Mouse (Mus musculus) heart, adult 2 months (tissue): Measurements from ENCODE around the gene Tgm5. TPM values are rescaled to one million over a fixed set of nuclear protein-coding genes. Genes with fewer than 3 reads are reported as not detected.

Experiments used
- DNase-seq, 2 experiments: peaks; one replicate each; pipeline ENCODE4 v3.0.0; 2021
- H3K27ac ChIP-seq: fragments of 200-600 bp; 2 replicates; pipeline ENCODE4 v1.8.1; 2022
- H3K27me3 ChIP-seq: fragments of 200-500 bp; 2 replicates; pipeline ENCODE4 v1.6.1; 2012; ENCODE audit warnings: mild to moderate bottlenecking, low read length, inconsistent platforms, mixed read lengths; ENCODE audit not compliant: control insufficient read depth, insufficient read depth
- H3K36me3 ChIP-seq: fragments of 200-500 bp; 2 replicates; pipeline ENCODE4 v1.6.1; 2012; ENCODE audit warnings: low read length, inconsistent platforms; ENCODE audit not compliant: control insufficient read depth, insufficient read depth
- H3K4me1 ChIP-seq: fragments of 200-500 bp; 2 replicates; pipeline ENCODE4 v1.6.1; 2011; ENCODE audit warnings: low read length; ENCODE audit not compliant: control insufficient read depth, insufficient read depth
- H3K4me3 ChIP-seq: fragments of 200-600 bp; 2 replicates; pipeline ENCODE4 v1.8.1; 2022
- H3K79me2 ChIP-seq: fragments of 200-500 bp; replicated peaks from 2 replicates; pipeline ENCODE4 v1.6.1; 2012; ENCODE audit warnings: mild to moderate bottlenecking, inconsistent platforms, low read length, moderate library complexity, mixed read lengths; ENCODE audit not compliant: control insufficient read depth, insufficient read depth
- H3K9ac ChIP-seq: fragments of 200-500 bp; 2 replicates; pipeline ENCODE4 v1.6.1; 2012; ENCODE audit warnings: low read depth, mild to moderate bottlenecking, control low read depth, inconsistent platforms, low read length, mixed read lengths
- CTCF ChIP-seq: fragments of 200-600 bp; IDR thresholded peaks from 2 replicates; pipeline ENCODE4 v1.8.1; 2022; ENCODE audit warnings: antibody characterized with exemption, mild to moderate bottlenecking, moderate library complexity
- EP300 ChIP-seq: fragments of 200-500 bp; IDR thresholded peaks from 2 replicates; pipeline ENCODE4 v1.6.1; 2011; ENCODE audit warnings: low read depth, low read length, control low read depth; ENCODE audit not compliant: insufficient read depth
- POLR2A ChIP-seq: fragments of 200-500 bp; IDR thresholded peaks from 2 replicates; pipeline ENCODE4 v1.6.1; 2011; ENCODE audit warnings: mild to moderate bottlenecking, low read depth, low read length, control low read depth; ENCODE audit not compliant: insufficient read depth
- WGBS: fragments of 180-500 bp; shearing (Covaris S2); methylation state at CpG from one replicate; pipeline ENCODE4 v1.1.7; 2018; 5-methylcytosine and 5-hydroxymethylcytosine counted together
- intact Hi-C: fragments of 180-260 bp; cut with DNase I; formaldehyde crosslinking; loops from one replicate; pipeline ENCODE4 v1.15.1; 2025
- polyA plus RNA-seq: library from polyadenylated mRNA; depleted of rRNA; stranded (reverse); fragments of >200 nt; gene quantifications from 2 replicates; pipeline ENCODE4 v1.2.3, GENCODE M21; 2012
- total RNA-seq, 2 experiments: library from RNA; stranded (reverse); gene quantifications; 2 replicates each; pipeline ENCODE4 v1.2.3; 2021

The Tgm5 gene
- total and polyA plus RNA-seq, 3 experiments = 0.04 TPM; not detected in 2

- WGBS = 19% methylated on average over 5 of the region's 5 CpGs
These were observed 76.5 kb downstream of the Tgm5 start for GRCm38 (mm10) chr2:121009071-121009677.

GRCm38 (mm10) chr2:121008664-121009007, 77.0 kb downstream of the Tgm5 start:
- intact Hi-C loops = loop anchor here (5.0 kb wide), 1 partner anchor 36 kb away; the partner anchor contains the start of gene Ubr1
- peak overlapping the region; percentile 65 for H3K27ac ChIP-seq

More at GRCm38 (mm10) chr2:121009071-121009677, 76.5 kb downstream of the Tgm5 start:
- TF ChIP-seq CTCF = no peak
- TF ChIP-seq EP300 = no peak
- TF ChIP-seq POLR2A = no peak
- Histone ChIP-seq H3K36me3 (no peaks in the 10 kb centered on the region; the same call in 1 of the 2 replicates), H3K4me3 (peak overlapping the region; percentile 68), H3K4me1 (no peaks in the 10 kb centered on the region), H3K27me3 (no peaks in the 10 kb centered on the region), H3K27ac (no peak overlapping the region; the same call in 1 of the 2 replicates), H3K9ac (peak overlapping the region; percentile 80), H3K79me2 (no peaks in the 10 kb centered on the region)
- DNase-seq = no peak
- intact Hi-C loops = loop anchor here (5.0 kb wide), 1 partner anchor 37 kb away; the partner anchor contains the start of gene Ubr1

GRCm38 (mm10) chr2:121007925-121008663, 77.5 kb downstream of the Tgm5 start, which contains the start of gene Ccndbp1:
TSS of gene Ccndbp1 (plus strand) at chr2:121008403.
- Histone ChIP-seq H3K4me1 (no peaks in the 10 kb centered on the region), H3K27me3 (no peaks in the 10 kb centered on the region), H3K79me2 (no peaks in the 10 kb centered on the region), H3K4me3 (peak within 1 kb of the TSS; percentile 68), H3K9ac (peak within 1 kb of the TSS; percentile 80), H3K27ac (peak within 1 kb of the TSS; percentile 65), H3K36me3 (no peaks in the 10 kb centered on the region; the same call in 1 of the 2 replicates)
- intact Hi-C loops = loop anchor here (5.0 kb wide), 1 partner anchor 36 kb away; the partner anchor contains the start of gene Ubr1
- DNase-seq = peak; percentile 91 to 93
- TF ChIP-seq CTCF (no peak), EP300 (peak; percentile 38; the same call in 1 of the 2 replicates), POLR2A (peak; percentile 75)
- WGBS = 2% methylated on average over 34 of the region's 34 CpGs

More at GRCm38 (mm10) chr2:121008664-121009007, 77.0 kb downstream of the Tgm5 start:
- no peak for DNase-seq
- Histone ChIP-seq H3K9ac (peak overlapping the region; percentile 80), H3K79me2 (no peaks in the 10 kb centered on the region), H3K27me3 (no peaks in the 10 kb centered on the region), H3K4me3 (peak overlapping the region; percentile 68), H3K4me1 (no peaks in the 10 kb centered on the region), H3K36me3 (no peaks in the 10 kb centered on the region; the same call in 1 of the 2 replicates)
- no peak for TF ChIP-seq POLR2A
- TF ChIP-seq EP300 = no peak
- no peak for TF ChIP-seq CTCF
- WGBS = under 1% methylated on average over 12 of the region's 12 CpGs

GRCm38 (mm10) chr2:121006986-121007385, 78.7 kb downstream of the Tgm5 start:
- H3K36me3 ChIP-seq = no peaks in the 10 kb centered on the region; the same call in 1 of the 2 replicates
- WGBS = 84% methylated on average over 1 of the region's 1 CpGs
- no peaks in the 10 kb centered on the region for H3K4me1 ChIP-seq
- no peak overlapping the region for H3K27ac ChIP-seq
- TF ChIP-seq CTCF (no peak), EP300 (no peak), POLR2A (no peak)
- intact Hi-C loops = loop anchor here (5.0 kb wide), 1 partner anchor 35 kb away; the partner anchor contains the start of gene Ubr1
- H3K9ac ChIP-seq = no peak overlapping the region
- no peaks in the 10 kb centered on the region for H3K27me3 ChIP-seq
- DNase-seq = no peak
- no peak overlapping the region for H3K4me3 ChIP-seq
- no peaks in the 10 kb centered on the region for H3K79me2 ChIP-seq

- no peaks in the 10 kb centered on the region for H3K4me1 ChIP-seq
- no peak overlapping the region for H3K9ac ChIP-seq
- intact Hi-C loops = no loop called here
- H3K36me3 ChIP-seq = no peaks in the 10 kb centered on the region; the same call in 1 of the 2 replicates
- DNase-seq = no peak
- H3K27me3 ChIP-seq = no peaks in the 10 kb centered on the region
- H3K79me2 ChIP-seq = no peaks in the 10 kb centered on the region
- no peak overlapping the region for H3K27ac ChIP-seq
- no peak overlapping the region for H3K4me3 ChIP-seq
- WGBS = 81% methylated on average over 7 of the region's 7 CpGs
- TF ChIP-seq POLR2A = no peak
- no peak for TF ChIP-seq CTCF
- TF ChIP-seq EP300 = no peak
These were observed 81.4 kb downstream of the Tgm5 start for GRCm38 (mm10) chr2:121004018-121004811.

DNA sequence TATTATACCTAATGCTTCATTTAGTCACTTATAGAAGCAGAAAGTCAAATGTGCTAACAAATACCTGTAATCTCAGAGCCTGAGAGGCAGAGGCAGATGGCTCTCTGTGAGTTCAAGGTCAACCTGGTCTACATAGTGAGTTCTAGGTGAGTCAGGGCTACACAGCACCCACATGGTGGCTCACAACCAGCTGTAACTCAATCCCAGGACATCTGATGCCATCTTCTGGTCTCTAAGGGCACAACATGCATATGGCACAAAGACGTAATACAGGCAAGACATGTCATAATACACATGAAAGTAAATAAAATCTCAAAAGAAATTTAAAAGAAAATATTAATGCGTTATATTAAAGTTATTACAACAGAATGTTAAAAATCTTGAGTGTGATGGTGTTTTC, 82.1 kb downstream of the Tgm5 start:
- DNase-seq = no peak
- TF ChIP-seq EP300 = no peak
- TF ChIP-seq CTCF = peak; percentile 47
- Histone ChIP-seq H3K27ac (no peak overlapping the region), H3K4me3 (no peak overlapping the region), H3K9ac (no peak overlapping the region), H3K4me1 (no peaks in the 10 kb centered on the region), H3K79me2 (no peaks in the 10 kb centered on the region), H3K27me3 (no peaks in the 10 kb centered on the region), H3K36me3 (no peaks in the 10 kb centered on the region)
- intact Hi-C loops = no loop called here
- 78% methylated on average over 2 of the region's 2 CpGs for WGBS
